Mouse (Mus musculus) right cerebral cortex, postnatal 25 days (tissue): Measurements from ENCODE around the gene Chchd6.

ENCODE experiments used
- DNase-seq: peaks from one replicate; pipeline ENCODE4 v3.0.0; 2022

Chchd6 gene

DNA sequence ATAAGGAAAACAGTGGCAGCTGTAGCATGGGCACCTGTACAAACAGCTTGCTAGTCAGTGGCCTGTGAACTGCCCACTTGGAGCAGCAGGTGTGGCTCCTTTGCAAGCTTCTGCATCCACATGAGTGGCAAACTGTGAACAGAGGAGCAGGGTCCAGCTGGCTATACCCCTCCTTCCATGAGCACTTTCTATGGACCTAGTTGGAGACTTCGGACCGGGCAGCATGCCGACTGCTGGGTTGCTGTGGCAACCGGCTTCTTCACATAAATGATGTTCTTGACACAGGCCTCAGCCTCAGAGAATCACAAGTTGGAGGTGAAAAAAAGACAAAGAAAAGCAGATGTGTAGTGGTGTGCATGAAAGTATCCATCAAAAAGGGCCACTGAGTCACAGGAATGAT, 154.8 kb downstream of the Chchd6 start:
- no peak for DNase-seq

DNA sequence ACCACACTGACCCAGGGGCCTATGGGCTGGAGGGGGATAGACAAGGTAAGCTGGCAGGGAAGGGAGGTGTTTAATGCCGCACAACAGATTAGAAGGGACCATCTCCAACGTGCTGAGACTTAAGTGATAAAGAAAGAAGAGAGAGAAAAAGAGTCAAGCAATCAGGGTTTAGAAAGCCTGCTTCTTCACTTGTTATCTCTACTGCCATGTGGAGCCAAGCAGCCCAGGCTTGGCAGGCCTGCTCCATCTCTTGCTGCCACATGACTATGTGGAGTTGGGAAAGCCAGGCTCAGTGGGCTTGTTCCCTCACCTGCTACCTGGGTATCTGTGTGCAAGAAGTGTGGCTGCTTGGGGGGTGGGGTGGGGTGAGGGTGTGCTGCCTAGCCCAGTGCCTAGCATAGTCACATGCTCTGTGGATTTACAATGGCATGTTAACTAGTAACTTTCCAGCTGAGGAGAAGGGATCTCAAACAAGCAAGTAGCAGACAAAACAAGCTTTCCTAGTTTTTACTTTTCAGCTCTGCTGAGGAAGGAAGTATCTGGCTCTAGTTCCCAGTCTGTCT, 163.5 kb downstream of the Chchd6 start:
- DNase-seq: no peak

DNA sequence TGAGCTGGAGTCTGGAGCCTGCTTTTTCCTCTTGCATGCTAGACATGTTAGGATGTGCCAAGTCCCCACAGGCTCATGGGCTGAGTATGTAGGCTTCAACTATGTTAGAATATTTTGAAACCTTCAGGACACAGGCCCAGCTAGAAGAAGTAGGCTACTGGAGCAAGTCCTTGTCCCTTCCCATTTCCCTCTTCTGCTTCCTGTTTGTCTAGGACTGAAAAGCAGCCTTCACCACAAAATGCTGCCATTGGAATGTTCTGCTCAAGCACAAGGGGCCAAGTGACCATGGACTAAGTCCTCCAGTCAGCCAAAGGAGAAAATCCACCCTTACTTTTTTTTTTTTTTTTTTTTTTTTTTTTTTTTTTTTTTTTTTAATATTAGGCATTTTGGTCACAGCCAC, 164.7 kb downstream of the Chchd6 start:
- DNase-seq: no peak

DNA sequence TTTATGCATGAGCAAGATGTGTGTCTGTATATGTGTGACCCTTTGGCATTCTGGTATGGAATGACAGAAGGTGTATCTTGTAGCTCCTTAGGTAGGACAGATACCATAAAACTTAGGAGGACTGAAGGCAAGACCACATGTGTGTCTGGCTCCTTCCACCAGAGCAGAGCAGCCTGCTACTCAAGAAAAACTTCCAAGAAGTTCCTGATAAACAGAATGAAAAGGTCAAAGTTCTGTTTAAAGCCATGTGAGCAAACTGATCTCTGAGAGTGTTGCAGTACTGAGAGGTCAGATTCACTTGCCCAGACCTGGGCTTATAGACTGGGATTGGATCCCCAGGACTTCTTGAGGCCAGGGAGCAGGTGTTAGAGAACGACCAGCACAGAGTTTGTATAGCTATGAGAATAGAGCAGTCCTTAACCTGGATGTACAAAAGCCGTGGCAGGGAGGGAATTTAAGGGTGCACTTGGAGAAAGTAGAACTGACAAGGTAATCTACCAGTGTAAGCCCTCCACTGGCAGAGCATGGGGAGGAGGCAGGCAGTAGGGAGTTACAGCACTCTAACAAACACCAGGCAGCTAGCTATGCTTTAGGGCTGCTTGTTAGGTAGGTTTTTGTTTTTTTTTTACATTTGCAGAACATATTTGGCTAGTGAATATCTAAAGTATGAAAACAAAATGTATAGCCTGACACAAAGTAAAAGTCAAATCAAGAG, 166.6 kb downstream of the Chchd6 start:
- no peak for DNase-seq

DNA sequence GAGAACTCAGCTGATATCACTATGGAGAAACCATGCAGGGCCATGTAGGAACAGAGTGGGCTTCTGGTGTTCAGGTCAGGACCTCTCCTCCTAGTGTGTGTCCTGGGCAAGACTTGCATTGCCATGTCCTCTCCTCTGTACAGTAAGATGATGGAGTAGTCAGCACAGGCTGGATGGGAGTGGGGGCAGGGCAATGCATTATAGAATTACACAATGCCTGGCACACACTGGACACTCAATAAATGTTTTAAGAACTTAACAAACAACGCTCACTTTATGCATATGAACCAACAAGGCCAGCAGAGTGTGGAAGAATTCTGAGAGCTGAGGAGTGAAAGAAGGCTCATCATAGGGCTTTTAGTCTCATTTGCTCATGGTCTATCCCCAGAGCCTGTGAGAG, 171.0 kb downstream of the Chchd6 start:
- no peak for DNase-seq

DNA sequence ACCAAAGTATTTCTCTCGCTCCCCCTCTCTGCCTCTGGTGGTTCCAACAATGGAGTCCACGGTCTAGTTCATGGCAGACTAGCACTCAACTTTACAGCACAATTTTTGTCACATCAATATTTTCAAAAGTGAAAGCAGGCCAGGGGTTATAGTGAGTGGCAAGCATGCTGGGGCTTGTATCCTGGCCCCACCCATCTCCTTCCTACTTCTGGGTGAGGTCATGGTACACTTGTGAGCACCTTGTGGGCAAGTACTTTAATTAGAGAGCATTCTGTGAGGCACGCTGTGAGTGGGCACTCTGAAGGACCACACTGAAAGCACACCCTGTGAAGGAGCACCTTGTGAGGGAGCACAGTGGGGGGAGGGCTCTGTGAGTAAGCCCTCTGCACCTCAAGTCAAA, 172.8 kb downstream of the Chchd6 start:
- DNase-seq: no peak

DNA sequence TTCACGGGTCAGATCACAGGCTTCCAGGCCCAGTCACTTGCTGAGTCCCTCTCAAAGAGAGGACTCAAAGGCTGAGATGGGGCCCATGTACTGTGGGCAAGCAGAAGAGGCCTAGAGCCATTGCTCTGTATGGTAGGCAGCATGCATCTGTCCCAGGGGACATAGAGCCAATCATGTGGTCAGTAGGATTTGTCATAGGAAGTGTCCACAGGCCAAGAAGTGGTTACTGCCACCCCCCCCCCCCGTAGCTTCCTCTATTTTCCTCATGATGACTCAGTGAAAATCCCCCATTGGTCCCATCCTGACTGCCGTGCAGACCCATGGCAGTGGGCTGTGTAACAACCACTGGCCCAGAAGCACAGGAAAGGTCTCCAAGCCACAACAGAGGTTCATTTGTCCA, 173.5 kb downstream of the Chchd6 start:
- no peak for DNase-seq

DNA sequence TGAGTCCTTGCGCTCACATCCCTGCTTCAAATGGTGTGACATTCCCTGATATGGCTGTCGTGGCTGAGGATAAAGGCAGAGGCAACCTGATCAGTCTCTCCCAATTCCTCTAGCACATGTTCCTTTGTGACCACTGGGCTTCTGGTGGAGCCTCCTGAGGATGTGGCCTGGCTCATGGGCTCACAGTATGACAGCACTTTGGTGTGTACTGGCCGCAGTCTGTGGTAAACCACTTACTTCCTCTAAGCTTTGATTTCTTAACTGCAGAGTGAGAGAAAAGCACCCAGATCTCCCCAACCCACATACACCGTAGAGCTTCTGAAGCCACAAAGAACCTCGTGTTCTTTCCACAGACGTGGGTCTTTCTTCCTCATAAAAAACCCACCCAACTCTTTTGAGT, 173.9 kb downstream of the Chchd6 start:
- DNase-seq: no peak

DNA sequence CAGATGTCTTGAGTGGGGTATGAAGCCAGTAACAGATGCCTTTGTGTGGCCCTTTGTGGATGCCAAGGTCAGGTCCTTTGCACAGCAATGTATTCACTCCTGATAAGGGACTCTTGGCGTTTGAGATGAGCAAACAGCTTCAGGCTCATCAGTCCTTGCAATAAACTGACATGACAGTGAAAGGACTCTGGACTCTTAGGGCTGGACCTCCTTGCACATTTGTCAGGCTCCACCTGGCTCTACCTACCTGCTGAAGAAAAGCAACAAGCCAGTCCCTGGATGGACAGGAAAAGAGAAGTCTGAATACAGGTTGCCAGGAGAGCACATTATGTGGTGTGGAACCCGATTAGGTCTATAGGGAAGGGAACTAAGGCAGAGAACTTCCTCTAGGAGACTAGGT, 174.7 kb downstream of the Chchd6 start:
- no peak for DNase-seq

DNA sequence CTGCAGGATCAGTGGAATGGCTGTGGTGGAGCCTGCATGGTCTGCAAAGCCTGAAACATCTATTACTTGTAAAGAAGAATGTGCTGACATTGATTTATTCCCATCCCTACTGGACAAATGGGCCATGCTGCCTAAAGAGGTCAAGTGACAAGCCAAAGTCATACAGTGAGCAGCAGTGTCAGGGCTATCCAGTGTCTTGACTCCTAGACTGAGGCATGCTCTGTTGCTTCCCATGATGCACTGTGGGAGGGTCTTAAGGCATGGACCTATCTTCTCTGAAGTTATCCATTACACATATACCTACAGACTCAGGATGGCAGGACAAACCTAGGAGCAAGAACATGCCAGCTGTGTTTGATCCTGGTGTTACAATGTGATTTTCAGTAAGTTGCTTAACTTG, 175.3 kb downstream of the Chchd6 start:
- no peak for DNase-seq

DNA sequence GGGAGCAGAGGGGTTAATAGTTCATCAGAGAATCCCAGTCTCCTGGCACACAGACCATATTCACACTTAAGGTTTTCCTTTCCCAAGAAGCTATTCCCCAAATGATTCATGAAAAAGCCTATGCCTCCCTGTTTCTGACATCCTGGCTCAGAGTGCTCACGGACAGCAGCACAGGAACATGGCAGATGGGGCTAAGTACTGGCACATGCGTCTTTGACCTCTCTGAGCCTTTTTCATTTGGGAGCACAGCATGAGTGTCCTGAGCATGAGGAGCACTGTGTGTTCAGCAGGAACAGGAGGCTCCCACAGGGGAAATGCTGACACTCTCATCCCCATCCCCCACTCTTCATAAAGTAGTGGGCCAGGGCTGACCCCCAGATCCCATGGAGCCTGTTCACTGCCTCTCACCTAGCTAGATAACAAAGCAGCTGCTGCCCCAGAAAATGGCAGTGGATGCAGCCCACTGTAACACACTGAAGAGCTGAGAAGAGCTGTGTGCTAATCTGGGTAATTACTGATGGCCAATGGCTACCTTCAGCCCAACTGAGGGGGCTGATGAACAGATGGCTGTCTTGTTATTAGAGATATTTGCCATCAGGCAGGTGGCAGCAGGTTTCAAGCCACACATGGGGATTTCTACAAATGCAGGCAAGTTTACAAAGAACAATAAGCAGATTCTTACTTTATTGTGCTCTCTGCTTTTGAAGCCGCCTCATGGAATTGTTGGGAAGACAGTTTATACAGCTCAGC, 176.2 kb downstream of the Chchd6 start:
- DNase-seq: no peak

DNA sequence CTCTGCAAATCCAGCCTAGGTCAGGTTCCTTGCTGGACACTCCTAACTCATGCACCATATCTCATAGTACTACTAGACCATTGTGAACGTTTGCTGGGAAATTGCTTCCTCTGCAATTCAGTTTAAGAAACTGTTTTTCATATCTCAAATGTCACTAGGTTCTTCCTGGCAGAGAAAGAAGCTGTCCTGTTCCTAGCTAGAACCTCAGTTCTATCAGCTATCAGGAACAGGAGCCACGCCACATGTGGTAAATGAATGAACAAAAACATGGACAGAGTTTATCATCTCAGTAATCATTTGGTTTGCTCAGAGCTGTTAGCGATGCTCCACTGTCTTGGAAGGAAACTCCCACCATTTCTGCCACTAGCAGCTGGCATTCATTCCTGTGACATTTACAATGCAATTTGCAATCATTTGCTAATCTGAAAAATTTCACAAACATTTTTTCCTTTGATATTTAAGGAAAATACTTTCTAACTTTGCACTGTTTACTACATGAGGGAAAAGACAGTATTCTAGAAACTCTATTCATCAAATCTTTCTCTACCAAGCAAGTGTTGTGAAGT, 179.3 kb downstream of the Chchd6 start:
- DNase-seq: no peak

DNA sequence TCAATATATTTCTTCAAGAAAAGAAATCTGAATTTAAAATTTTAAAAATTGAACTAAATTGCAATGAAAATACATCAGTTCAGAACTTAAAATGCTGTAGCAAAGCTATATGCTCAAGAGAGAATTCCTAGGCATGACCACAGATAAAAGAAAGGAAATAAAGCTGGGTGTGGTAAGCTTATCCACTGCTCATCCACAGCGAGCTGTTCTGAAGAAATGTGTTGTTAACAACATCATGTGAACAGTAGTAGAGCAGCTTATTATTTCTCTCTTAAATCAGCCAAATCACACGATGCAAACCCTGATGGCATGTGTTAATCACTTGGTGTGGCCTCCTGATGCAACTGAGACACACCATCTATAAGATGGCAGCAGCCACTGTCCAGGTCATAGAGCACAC, 180.4 kb downstream of the Chchd6 start:
- no peak for DNase-seq

DNA sequence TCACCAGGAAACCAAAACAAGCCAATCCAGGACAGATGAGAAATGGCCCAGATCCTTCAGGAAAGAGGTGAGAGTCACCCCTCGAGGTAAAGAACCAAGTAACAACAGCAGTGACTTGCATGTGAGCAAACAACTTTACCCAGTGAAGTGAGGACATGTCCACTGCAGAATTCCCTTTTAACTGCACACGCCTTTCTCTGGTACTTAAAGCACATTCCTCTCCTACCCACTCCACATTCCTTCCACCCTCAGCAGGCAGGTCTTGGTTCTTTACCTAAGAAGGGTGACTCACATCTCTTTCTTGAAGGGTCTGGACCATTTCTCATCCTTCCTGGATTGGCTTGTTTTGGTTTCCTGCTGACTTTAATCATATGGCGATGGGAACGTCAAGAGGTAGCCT, 181.3 kb downstream of the Chchd6 start:
- no peak for DNase-seq

DNA sequence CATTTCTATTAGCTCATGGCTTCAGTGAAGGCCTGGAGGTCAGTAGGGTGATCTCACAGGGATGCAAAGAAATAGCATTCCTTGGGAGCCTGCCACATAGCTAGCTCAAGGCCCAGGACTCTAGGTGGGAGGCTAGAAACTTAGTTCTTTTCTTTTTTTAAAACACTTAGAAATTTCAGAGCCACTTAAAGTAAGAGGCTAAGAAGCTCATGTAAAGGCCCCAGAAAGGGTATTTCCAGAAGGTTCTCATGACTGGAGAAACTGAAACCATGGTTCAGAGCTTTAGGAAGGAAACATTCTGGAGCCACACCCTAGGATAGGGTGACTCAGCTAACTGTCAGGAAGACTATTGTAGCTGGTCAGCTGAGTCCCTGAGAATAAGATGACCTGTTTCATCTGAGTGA, 182.0 kb downstream of the Chchd6 start:
- DNase-seq: no peak

DNA sequence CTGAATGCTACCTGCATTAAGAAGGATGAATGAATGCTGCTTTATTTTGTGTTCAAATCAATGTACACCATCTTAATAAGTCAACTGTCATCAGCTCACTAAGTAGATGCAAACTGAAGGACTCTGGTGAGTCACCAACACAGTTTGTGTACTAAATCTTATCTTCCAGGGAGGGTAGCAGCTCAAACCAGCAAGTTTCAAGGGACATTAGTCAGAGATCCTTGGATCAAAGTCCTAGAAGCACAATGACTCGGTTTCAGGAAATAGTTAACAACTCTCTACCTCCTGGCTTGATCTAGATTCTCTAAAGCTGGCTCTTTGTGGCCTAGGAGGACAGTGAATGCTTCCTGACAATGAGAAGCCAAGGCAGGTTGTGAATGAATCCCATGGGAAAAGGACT, 182.9 kb downstream of the Chchd6 start:
- no peak for DNase-seq

DNA sequence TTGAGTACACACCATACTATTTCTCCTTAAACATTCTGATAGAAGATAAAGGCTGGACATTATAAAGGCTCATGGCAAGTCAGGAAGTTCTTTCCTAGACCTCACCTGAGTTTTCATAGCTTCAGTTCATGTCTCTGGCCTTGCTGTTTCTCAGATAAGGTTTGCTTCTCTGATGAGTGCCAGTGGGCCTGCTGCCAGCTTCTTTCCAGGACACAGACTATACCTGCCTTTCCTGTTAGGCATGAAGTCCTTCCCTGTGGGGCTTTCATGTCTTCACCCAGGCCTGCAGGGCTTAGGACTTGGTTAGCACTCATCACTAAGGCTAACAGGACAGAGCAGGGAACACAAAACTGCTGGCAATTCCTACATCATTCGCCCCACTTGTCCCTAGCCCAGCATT, 186.4 kb downstream of the Chchd6 start:
- DNase-seq: no peak

DNA sequence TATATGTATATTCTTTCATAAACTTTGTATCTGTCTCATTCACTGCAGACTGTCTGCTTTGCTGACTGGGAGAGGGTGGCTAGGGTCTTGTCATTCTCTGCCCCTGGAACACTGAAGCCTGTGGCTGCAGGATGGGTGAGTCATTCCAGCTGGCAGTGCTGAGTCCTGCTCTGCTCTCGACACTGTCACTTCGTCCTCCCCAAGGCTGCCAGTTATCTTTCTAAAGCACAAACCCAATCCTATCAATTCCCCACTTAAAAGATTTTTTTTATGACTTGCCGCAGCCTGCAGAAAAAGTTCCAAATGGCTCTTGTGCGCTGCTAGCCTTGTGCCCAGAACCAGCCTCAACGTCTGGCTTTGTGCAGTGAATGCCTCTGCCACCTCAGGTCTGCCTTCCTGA, 187.2 kb downstream of the Chchd6 start:
- no peak for DNase-seq

DNA sequence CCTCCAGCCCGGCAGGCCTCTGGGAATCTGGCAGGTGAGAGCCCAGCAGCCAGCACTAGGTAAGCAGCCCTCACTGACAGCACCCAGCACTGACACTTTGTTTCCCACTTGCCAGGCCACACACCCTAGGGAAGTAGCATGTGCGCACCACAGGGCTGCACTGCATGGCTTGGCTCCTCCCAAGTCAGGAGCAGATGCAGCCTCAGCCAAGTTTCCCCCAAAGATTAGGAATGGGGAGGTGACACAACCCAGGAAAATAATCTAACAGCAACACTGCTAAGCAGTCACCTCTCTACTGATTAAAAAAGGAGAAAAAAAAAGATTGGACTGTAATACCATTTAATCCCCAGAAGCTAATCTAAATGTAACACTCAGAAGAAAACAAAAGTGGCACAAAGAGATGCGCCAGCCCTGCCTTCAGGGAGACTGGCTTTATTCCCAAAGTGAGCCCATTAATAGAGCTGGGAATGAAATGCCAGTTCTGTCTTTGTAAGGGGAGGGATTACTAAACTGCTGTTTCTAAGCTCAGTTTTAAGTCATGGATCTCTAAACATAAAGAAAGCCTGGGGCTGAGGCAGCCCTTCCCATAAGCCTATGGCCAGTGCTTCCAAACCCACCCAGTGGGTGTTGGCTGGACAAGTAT, 188.1 kb downstream of the Chchd6 start:
- DNase-seq: no peak

DNA sequence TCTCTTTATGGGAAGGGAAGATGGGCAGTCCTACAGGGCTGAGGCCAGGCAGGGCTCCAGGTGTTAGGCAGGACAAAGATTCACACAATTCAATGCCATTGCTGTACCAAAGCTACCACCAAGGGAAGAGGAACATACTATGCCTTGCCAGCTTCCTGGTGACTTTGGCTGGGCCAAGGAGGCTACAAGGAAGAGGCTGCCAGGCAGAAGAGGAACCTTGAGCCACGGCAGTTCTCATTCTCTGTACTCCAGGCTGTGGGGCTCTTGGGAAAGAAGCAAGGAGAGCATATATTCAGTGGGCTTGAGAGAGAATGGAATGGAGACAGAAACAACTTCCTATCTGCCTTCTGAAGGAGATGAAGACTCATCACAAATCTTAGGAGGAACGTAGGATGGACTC, 190.5 kb downstream of the Chchd6 start:
- DNase-seq: no peak

DNA sequence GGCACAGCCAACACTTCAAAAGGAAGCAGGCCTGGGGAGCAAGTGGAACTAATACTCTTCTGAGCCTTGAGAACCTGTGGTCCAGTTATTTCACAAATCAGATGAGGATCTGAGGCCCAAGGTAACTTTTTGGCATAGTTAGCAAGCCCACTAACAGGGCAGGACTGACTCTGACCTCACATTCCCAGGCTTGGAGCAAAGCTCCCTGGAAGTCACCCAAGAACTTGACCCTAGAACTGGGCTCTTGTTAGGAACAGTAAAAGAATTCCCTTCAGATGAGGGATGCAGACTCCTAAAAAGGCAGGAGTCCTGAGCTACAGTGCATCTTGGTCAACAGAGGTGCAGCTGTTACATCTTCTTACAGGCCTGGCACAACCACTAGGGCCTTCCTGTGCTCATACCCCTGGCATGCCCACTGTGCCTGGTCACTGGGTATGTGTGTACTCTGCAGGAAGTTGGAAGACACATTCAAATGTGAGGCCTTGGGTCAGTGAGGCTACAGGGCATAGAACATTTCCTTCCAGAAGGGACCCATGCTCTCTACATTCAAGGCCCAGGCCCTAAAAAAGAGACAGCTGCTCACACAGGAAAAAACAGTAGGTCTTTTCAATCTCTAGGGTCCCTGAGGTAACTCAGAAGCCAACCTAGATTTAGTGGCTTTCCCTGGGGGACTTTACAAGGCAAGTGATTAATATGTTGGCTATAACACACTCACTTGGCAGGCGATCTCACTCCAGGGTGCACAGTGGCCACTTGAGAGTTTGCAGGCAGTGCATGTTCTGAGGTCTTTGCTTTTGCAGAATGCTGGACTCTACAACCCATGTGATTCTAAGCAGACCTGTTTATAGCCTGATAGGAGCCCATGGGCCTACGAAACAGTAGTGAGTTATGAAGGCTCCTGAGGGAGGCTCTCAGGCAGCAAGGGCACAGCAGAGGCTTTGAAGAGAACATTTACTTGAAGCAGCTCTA, 191.9 kb downstream of the Chchd6 start:
- no peak for DNase-seq

DNA sequence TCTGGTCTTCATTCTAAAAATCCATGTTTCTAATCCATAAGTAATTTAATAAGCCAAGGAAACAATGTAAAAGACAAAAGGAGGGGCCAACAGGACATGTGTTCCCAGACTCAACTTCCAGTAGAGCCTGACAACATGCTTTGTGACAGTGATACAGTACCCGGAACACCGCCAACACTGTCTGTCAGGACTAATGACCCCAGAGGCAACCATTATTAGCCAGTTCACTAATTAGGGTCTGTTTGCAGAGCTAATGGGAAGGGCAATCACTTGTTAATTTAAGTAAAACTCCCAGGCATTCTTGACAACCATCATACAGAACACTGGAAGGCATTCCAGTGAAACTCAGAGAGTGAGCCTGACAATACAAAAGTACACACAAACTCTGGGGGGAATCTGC, 193.0 kb downstream of the Chchd6 start:
- DNase-seq: no peak
